Mouse (Mus musculus) left cerebral cortex, postnatal 14 days (tissue): Measurements from ENCODE around the gene Cobl. TPM values are rescaled to one million over a fixed set of nuclear protein-coding genes. Genes with fewer than 3 reads are reported as not detected.
A peak's percentile ranks its signal among the peaks of the same experiment; 100 is the strongest.

Source experiments
- DNase-seq, 2 experiments: peaks; one replicate each; pipeline ENCODE4 v3.0.0; 2021 to 2022; ENCODE audit warnings: low spot score in 2 of 2, mixed read lengths in 1 of 2
- intact Hi-C: fragments of 180-260 bp; cut with DNase I; formaldehyde crosslinking; loops from one replicate; pipeline ENCODE4 v1.15.1; 2025
- long read RNA-seq, 2 experiments: library from polyadenylated mRNA; stranded (forward); transcript quantifications; one replicate each; pipeline ENCODE4 v2.0.0; 2021
- total RNA-seq, 2 experiments: library from RNA; stranded (reverse); gene quantifications; 2 replicates each; pipeline ENCODE4 v1.2.3; 2021

Gene Cobl
- total RNA-seq = 10 to 100 TPM; 69.5 to 77.8 TPM
- long read RNA-seq, experiment 1, full-length matches to known transcripts = 5 of 21 reads
- long read RNA-seq, experiment 1, partial matches to known transcripts = 14 of 21 reads
- long read RNA-seq, experiment 1, other reads (novel, unspliced or antisense) = 2 of 21 reads
- long read RNA-seq, experiment 2, full-length matches to known transcripts = 3 of 19 reads
- long read RNA-seq, experiment 2, partial matches to known transcripts = 12 of 19 reads
- long read RNA-seq, experiment 2, other reads (novel, unspliced or antisense) = 4 of 19 reads

DNA sequence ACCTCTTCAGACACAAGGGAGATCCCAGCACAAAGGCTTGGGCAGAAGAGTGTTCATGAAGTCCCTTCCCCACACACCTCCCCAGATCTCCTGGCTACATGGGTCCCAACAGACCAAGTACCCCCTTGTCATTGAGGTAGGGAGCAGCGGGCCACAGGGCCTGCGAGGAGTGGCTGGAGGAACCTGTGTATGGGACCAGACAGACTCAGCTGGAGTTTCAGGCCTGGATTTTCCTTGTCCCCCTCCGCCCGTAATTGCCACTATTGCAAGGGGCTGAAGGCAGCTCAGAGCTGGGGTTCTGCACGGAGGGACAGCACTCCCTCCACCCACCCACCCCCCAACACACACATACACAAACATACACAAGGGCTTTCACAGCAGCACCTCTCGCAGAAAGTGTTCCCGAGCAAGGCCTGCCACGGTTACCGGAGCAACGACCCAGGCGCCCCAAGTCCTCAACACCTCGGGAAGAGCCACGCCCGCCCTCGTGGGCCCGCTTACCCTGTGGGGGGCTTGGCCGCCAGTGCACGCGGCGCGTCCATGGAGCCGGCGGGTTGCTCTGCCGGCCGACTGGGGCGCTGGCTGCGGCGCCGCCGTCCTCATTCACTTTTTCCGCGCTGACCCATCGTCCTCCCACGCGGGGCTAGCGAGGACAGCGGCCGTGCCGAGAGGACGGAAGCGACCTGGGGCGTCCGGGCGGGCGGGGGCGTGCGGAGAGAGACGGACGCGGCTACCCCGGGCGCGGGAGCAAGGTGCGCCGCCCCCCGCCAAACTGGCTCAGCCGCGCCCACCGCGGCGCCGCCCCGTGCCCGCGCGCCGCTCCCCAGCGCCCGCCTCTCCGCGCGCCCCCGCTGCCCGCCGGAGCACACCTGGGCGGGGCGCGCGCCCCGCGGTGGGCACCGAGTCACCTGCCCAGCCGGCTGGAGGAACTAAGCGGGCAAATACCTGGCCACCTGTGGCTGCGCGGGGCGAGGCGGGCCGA, at the start of gene Cobl:
Gene Cobl (minus strand): TSS at position 780 of the 982 bp plus-strand sequence.
- DNase-seq = peak in 1 of 2 experiments; percentile 13
- intact Hi-C loops = loop anchor here (5.0 kb wide), 1 partner anchor 68 kb away; no protein-coding TSS in a partner anchor

DNA sequence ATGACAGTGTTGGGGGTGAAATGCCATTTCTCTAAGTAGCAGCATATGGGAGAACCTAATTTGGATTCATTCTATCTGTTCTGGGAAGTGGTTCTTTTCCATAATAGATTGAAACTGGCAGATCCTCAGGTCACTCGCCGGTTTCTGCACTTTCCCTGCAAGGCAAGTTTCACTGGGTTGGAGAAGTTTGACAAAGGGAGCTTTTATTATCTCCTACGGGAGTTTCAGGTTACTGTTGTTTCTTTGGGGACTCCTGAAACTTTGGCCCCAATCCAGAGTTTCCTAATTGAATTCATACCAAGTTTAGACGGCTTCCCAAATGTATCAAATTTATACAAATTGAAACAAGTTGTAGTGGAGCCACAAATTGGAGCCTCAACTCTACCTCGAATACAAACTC, 49.0 kb upstream of the Cobl start:
- no peak for DNase-seq
- intact Hi-C loops = no loop called here

DNA sequence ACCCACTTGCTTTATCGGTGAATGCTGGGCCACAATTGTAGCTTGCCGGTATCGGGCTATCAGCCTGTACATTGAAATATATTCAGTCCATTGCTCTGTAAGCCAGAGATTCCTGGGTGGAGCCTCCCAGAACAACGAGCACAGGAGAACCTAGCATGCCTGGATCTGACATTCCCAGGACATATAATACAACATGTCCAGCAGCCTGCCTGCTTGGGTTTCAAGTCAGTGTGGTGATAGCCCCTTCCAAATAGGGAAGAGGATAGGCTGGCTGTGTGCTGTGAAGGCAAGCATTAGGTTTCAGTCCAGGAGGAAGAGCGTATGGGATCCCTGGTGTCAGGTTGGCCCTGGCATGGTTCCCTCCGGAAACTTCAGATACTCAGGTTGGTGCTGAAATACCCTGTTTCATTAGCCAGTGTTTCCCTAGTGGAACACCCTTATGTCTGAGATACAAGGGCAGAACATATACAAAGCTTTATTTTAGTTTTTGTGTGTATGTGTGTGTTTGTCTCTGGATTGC, 41.7 kb upstream of the Cobl start:
- DNase-seq = no peak
- intact Hi-C loops = no loop called here

DNA sequence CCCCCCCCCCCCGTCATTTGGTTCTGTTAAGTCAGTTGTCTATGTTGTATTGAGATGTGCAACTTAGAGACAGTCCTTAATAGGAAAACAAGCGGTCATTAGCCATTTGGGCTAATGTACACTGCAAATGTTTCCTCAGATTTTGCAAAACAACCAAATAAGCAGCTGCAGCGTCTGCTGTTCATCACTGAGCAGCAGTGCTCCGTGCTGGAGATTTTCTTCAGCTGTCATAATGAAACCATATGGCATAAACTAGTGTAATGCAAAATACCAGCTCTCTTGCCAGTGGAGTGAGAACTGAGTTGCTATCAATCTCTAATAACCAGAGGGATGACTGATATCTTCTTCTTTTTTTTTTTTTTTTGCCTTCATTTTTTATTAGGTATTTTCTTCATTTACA, 39.0 kb upstream of the Cobl start:
- intact Hi-C loops = no loop called here
- no peak for DNase-seq

GRCm38 (mm10) chr11:12501721-12502120, 37.0 kb upstream of the Cobl start:
- intact Hi-C loops = no loop called here
- DNase-seq = no peak

DNA sequence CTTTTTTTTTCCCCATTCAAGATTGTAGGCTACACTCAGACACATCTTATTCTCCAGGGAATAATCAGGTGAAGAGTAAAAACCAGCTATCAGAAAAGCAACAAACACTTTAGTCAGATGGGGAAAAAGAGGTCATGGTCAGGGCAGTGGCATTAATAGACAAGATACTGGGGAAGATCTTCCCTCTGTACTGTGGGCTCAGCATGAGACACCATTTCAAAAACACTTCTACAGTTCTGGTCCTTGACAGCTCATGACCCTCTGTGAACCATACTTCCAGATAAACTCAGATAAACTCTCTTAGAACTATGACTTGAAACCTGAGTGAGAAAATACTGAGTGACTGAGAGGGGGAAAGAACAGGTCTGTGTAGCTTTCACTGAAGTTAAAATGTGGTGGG, 29.0 kb upstream of the Cobl start:
- intact Hi-C loops = no loop called here
- DNase-seq = no peak

- no peak for DNase-seq
- intact Hi-C loops = no loop called here
Observed at GRCm38 (mm10) chr11:12479856-12480403, 15.2 kb upstream of the Cobl start.

- intact Hi-C loops = loop anchor here (5.0 kb wide), 1 partner anchor 82 kb away; no protein-coding TSS in a partner anchor
- DNase-seq = no peak
Observed at GRCm38 (mm10) chr11:12474299-12474935, 9.7 kb upstream of the Cobl start.

- intact Hi-C loops = loop anchor here (5.0 kb wide), 1 partner anchor 81 kb away; no protein-coding TSS in a partner anchor
- DNase-seq = peak; percentile 71 to 86
Observed at GRCm38 (mm10) chr11:12473625-12474298, 9.0 kb upstream of the Cobl start.

DNA sequence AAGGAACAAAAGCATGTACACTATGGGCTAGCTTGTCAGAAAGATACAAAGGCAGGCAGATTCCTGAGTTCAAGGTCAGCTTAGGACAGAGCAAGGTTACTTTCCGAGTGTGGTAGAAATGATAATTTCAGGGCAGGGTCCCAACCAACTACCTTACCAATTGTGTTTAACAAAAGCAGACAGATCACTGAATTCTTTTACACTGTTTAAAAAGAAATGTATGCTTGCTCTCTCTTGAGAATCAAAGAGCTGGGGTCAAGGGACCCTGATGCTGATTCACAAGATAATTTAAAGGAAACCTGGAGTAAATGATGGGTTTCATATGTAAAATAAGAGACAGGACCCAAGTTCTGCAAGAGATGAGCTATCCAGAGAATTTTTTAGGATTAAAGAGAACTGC, 4.9 kb upstream of the Cobl start:
- intact Hi-C loops = loop anchor here (5.0 kb wide), 2 partner anchors 63 to 77 kb away; no protein-coding TSS in a partner anchor
- DNase-seq = no peak

- no peak for DNase-seq
- intact Hi-C loops = loop anchor here (5.0 kb wide), 1 partner anchor 64 kb away; no protein-coding TSS in a partner anchor
Observed at GRCm38 (mm10) chr11:12468661-12469060, 3.9 kb upstream of the Cobl start.

GRCm38 (mm10) chr11:12467836-12468235, 3.1 kb upstream of the Cobl start:
- DNase-seq = no peak
- intact Hi-C loops = loop anchor here (5.0 kb wide), 1 partner anchor 64 kb away; no protein-coding TSS in a partner anchor

DNA sequence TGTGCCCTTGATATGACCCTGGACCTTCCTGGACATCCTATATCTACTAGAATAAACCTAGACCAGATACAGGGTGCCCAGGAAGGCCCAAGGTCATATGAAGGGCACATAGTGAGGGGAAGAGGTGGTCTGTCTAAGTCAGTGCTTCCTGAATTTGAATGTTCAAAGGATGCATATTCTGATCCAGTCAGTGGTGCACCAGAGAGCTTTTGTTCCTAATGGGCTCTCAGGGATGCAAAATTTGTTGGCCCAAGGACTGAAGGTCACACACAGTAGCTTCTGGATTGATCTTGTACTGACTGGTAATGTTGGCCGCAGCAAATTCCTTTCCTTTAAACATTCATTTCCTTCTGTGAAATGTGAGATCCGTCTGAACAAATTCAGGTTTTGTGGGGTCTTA, 2.5 kb upstream of the Cobl start:
- intact Hi-C loops = loop anchor here (5.0 kb wide), 1 partner anchor 65 kb away; no protein-coding TSS in a partner anchor

GRCm38 (mm10) chr11:12466606-12467005, 1.8 kb upstream of the Cobl start:
- intact Hi-C loops = loop anchor here (5.0 kb wide), 1 partner anchor 66 kb away; no protein-coding TSS in a partner anchor
- DNase-seq = peak; percentile 30 to 58

More for the DNA sequence above, 2.5 kb upstream of the Cobl start:
- no peak for DNase-seq

- no peak for DNase-seq
- intact Hi-C loops = loop anchor here (5.0 kb wide), 1 partner anchor 67 kb away; no protein-coding TSS in a partner anchor
Observed at GRCm38 (mm10) chr11:12465229-12465628, 469 bp upstream of the Cobl start.

DNA sequence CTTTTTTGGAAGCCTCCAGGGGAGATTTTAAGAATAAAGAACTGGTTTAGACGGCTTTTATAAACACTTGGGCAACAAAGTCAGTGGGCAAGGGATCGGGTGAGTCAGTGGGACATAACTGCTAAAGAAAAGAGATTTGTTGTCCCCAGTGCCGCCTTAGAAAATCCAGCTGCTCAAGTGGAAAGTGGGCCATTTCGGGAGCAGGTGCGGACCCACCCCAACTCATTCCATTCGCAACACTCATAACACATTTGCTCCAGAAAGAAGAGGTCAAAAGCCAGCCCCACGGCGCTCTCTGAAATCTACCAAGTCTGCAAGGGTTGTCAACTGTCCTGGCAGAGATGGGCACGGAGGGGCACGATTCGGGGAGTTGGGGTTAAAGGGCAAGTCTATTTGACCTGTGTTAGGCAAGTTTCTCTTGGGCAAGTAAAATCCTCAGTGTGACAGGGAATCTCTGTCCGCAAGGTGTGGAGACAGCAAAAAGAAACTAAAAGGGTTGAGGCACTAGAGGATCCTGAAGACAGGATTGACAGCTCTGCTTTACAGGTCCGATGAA, 1.1 kb downstream of the Cobl start:
- intact Hi-C loops = no loop called here
- DNase-seq = no peak

- intact Hi-C loops = no loop called here
- DNase-seq = no peak
Observed at GRCm38 (mm10) chr11:12459781-12460581, 4.8 kb downstream of the Cobl start.
